Mouse (Mus musculus) kidney, postnatal 0 days (tissue): ENCODE measurements around the gene Gk5. TPM values are rescaled to one million over a fixed set of nuclear protein-coding genes. Genes with fewer than 3 reads are reported as not detected.
"Not testable (repeated sequence)": the region's sequence is repeated elsewhere in the genome, so short reads cannot be mapped to it uniquely, and the experiment has no call there.

Source experiments
- ATAC-seq: fragments of 200-750 bp; cut with Nextera tagmentation; replicated peaks from 2 replicates; pipeline ENCODE4 v1.8.0; 2017; ENCODE audit warnings: low read depth, moderate number of reproducible peaks, moderate TSS enrichment, moderate library complexity; ENCODE audit not compliant: low FRiP score
- DNase-seq: peaks from one replicate; pipeline ENCODE4 v3.0.0-alpha.2; 2016; ENCODE audit warnings: low spot score
- H3K27ac ChIP-seq: fragments of 300-500 bp; sonication (generic); 2 replicates; pipeline ENCODE4 v1.5.1; 2014; ENCODE audit warnings: mild to moderate bottlenecking
- H3K27me3 ChIP-seq: fragments of 300-500 bp; sonication (generic); 2 replicates; pipeline ENCODE4 v1.6.1; 2014; ENCODE audit warnings: low read length, mixed read lengths; ENCODE audit not compliant: insufficient read depth
- H3K36me3 ChIP-seq: fragments of 300-500 bp; sonication (generic); 2 replicates; pipeline ENCODE4 v1.6.1; 2014; ENCODE audit warnings: low read length, mixed read lengths; ENCODE audit not compliant: insufficient read depth
- H3K4me1 ChIP-seq: fragments of 300-500 bp; sonication (generic); replicated peaks from 2 replicates; pipeline ENCODE4 v1.6.1; 2014; ENCODE audit warnings: antibody characterized with exemption, low read length, mixed read lengths; ENCODE audit not compliant: insufficient read depth
- H3K4me2 ChIP-seq: fragments of 300-500 bp; sonication (generic); 2 replicates; pipeline ENCODE4 v1.6.1; 2014; ENCODE audit warnings: mild to moderate bottlenecking, low read length, moderate library complexity, mixed read lengths
- H3K4me3 ChIP-seq: fragments of 300-500 bp; sonication (generic); replicated peaks from 2 replicates; pipeline ENCODE4 v1.5.1; 2014; ENCODE audit warnings: low read depth, low read length
- H3K9ac ChIP-seq: fragments of 300-500 bp; sonication (generic); 2 replicates; pipeline ENCODE4 v1.6.1; 2014; ENCODE audit warnings: low read depth, low read length
- H3K9me3 ChIP-seq: fragments of 300-500 bp; sonication (generic); replicated peaks from 2 replicates; pipeline ENCODE4 v1.6.1; 2016; ENCODE audit warnings: low read length, inconsistent platforms, mixed read lengths
- CTCF ChIP-seq: IDR thresholded peaks from 2 replicates; pipeline ENCODE4 v1.5.1; 2016; ENCODE audit warnings: antibody characterized with exemption, low read depth, mild to moderate bottlenecking, moderate library complexity
- WGBS: fragments of 180-500 bp; shearing (Covaris S2); extraction: QIAGEN DNeasy Blood & Tissue Kit; methylation state at CpG from one replicate; pipeline ENCODE4 v1.1.7; 2014; 5-methylcytosine and 5-hydroxymethylcytosine counted together
- polyA plus RNA-seq: library from polyadenylated mRNA; unstranded; fragments of >200 nt; fragmentation: Nextera tagmentation; extraction: Ambion mirVana; gene quantifications from 2 replicates; pipeline ENCODE4 v1.2.1, GENCODE M21; 2015

Gene Gk5
- polyA plus RNA-seq, 1 experiment from 2014 or later: 5.4 TPM

- DNase-seq (no peak), ATAC-seq (no peak)
- H3K9me3 ChIP-seq: no peaks in the 10 kb centered on the region
- no peak overlapping the region for H3K27ac ChIP-seq
- no peaks in the 10 kb centered on the region for H3K4me1 ChIP-seq
- no peak for TF ChIP-seq CTCF
- no peak overlapping the region for H3K4me3 ChIP-seq
- H3K36me3 ChIP-seq: no peaks in the 10 kb centered on the region
- H3K4me2 ChIP-seq: no peak overlapping the region
- H3K27me3 ChIP-seq: no peaks in the 10 kb centered on the region
- H3K9ac ChIP-seq: no peak overlapping the region
- WGBS: 67% methylated on average over 3 of the region's 3 CpGs
These were observed 41.6 kb downstream of the Gk5 start for GRCm38 (mm10) chr9:96160767-96161166.

GRCm38 (mm10) chr9:96162421-96162820, 43.3 kb downstream of the Gk5 start:
- H3K4me3 ChIP-seq: no peak overlapping the region
- WGBS: 72% methylated on average over 5 of the region's 5 CpGs
- no peak overlapping the region for H3K9ac ChIP-seq
- H3K27me3 ChIP-seq: no peaks in the 10 kb centered on the region
- no peaks in the 10 kb centered on the region for H3K4me1 ChIP-seq
- TF ChIP-seq CTCF: no peak
- ATAC-seq (no peak), DNase-seq (no peak)
- H3K36me3 ChIP-seq: no peaks in the 10 kb centered on the region
- H3K9me3 ChIP-seq: no peaks in the 10 kb centered on the region
- no peak overlapping the region for H3K4me2 ChIP-seq
- no peak overlapping the region for H3K27ac ChIP-seq

- H3K27ac ChIP-seq: no peak overlapping the region
- no peak overlapping the region for H3K4me2 ChIP-seq
- H3K4me3 ChIP-seq: no peak overlapping the region
- TF ChIP-seq CTCF: no peak
- H3K4me1 ChIP-seq: no peaks in the 10 kb centered on the region
- WGBS: 92% methylated on average over 7 of the region's 7 CpGs
- H3K9me3 ChIP-seq: no peaks in the 10 kb centered on the region
- no peak for ATAC-seq
- no peaks in the 10 kb centered on the region for H3K36me3 ChIP-seq
- no peak for DNase-seq
- H3K9ac ChIP-seq: no peak overlapping the region
- no peaks in the 10 kb centered on the region for H3K27me3 ChIP-seq
These were observed 44.3 kb downstream of the Gk5 start for GRCm38 (mm10) chr9:96163443-96163842.

GRCm38 (mm10) chr9:96163983-96164382, 44.8 kb downstream of the Gk5 start:
- WGBS: 98% methylated on average over 15 of the region's 15 CpGs
- H3K4me3 ChIP-seq, H3K4me1 ChIP-seq, H3K9ac ChIP-seq, H3K36me3 ChIP-seq, ATAC-seq, DNase-seq, H3K9me3 ChIP-seq, H3K27me3 ChIP-seq, H3K4me2 ChIP-seq, H3K27ac ChIP-seq: not testable (repeated sequence)

- H3K4me1 ChIP-seq: no peaks in the 10 kb centered on the region
- H3K4me3 ChIP-seq: no peak overlapping the region
- no peak overlapping the region for H3K4me2 ChIP-seq
- DNase-seq (peak; percentile 81), ATAC-seq (peak; percentile 43)
- no peak overlapping the region for H3K27ac ChIP-seq
- no peaks in the 10 kb centered on the region for H3K9me3 ChIP-seq
- H3K27me3 ChIP-seq: no peaks in the 10 kb centered on the region
- WGBS: 42% methylated on average over 5 of the region's 5 CpGs
- 0 out of 2 replicates have a peak, but pooled peaks cover 2% of the 10 kb centered on the region for H3K36me3 ChIP-seq
- peak; percentile 94 for TF ChIP-seq CTCF
- H3K9ac ChIP-seq: no peak overlapping the region
These were observed 48.0 kb downstream of the Gk5 start for GRCm38 (mm10) chr9:96167168-96167585.

GRCm38 (mm10) chr9:96170600-96170999, 51.4 kb downstream of the Gk5 start:
- Histone ChIP-seq H3K9me3 (no peaks in the 10 kb centered on the region), H3K4me1 (no peaks in the 10 kb centered on the region), H3K4me3 (no peak overlapping the region), H3K27me3 (no peaks in the 10 kb centered on the region), H3K4me2 (no peak overlapping the region), H3K9ac (no peak overlapping the region), H3K27ac (no peak overlapping the region), H3K36me3 (0 out of 2 replicates have a peak, but pooled peaks cover 2% of the 10 kb centered on the region)
- no peak for TF ChIP-seq CTCF
- ATAC-seq (no peak), DNase-seq (no peak)
- 61% methylated on average over 3 of the region's 3 CpGs for WGBS

GRCm38 (mm10) chr9:96184909-96185308, 65.7 kb downstream of the Gk5 start:
- no peak overlapping the region for H3K4me2 ChIP-seq
- TF ChIP-seq CTCF: no peak
- 79% methylated on average over 4 of the region's 4 CpGs for WGBS
- DNase-seq: no peak
- H3K9me3 ChIP-seq: no peaks in the 10 kb centered on the region
- no peaks in the 10 kb centered on the region for H3K27me3 ChIP-seq
- no peak overlapping the region for H3K9ac ChIP-seq
- no peak overlapping the region for H3K27ac ChIP-seq
- no peak; the same call in 1 of the 2 replicates for ATAC-seq
- H3K4me3 ChIP-seq: no peak overlapping the region
- no peaks in the 10 kb centered on the region for H3K4me1 ChIP-seq
- 0 out of 2 replicates have a peak, but pooled peaks cover 2% of the 10 kb centered on the region for H3K36me3 ChIP-seq
